Mouse (Mus musculus) ES-Bruce4 (cell line): Measurements from ENCODE around the gene Tdrd12. TPM values are rescaled to one million over a fixed set of nuclear protein-coding genes. Genes with fewer than 3 reads are reported as not detected.

ENCODE experiments used
- H3K27ac ChIP-seq: 2 replicates; pipeline ENCODE4 v1.5.1; 2012; ENCODE audit warnings: low read length, inconsistent platforms; ENCODE audit not compliant: insufficient read depth
- H3K27me3 ChIP-seq: 2 replicates; pipeline ENCODE4 v1.6.1; 2012; ENCODE audit warnings: mild to moderate bottlenecking, low read length, inconsistent platforms; ENCODE audit not compliant: control insufficient read depth, poor library complexity, insufficient read depth, severe bottlenecking
- H3K36me3 ChIP-seq: 2 replicates; pipeline ENCODE4 v1.6.1; 2012; ENCODE audit warnings: inconsistent platforms, mild to moderate bottlenecking, low read length, moderate library complexity; ENCODE audit not compliant: control insufficient read depth, poor library complexity, insufficient read depth, severe bottlenecking
- H3K4me1 ChIP-seq: one replicate; pipeline ENCODE4 v1.8.1; 2011; ENCODE audit warnings: low read length; ENCODE audit not compliant: control insufficient read depth, insufficient read depth
- H3K4me3 ChIP-seq: 2 replicates; pipeline ENCODE4 v1.5.1; 2011; ENCODE audit warnings: low read depth, mild to moderate bottlenecking, low read length
- H3K9ac ChIP-seq: 2 replicates; pipeline ENCODE4 v1.6.1; 2012; ENCODE audit warnings: low read depth, mild to moderate bottlenecking, inconsistent platforms; ENCODE audit not compliant: poor library complexity, severe bottlenecking
- H3K9me3 ChIP-seq: replicated peaks from 2 replicates; pipeline ENCODE4 v1.6.1; 2012; ENCODE audit warnings: mild to moderate bottlenecking, low read length, inconsistent platforms; ENCODE audit not compliant: control insufficient read depth, poor library complexity, insufficient read depth, severe bottlenecking
- CTCF ChIP-seq: IDR thresholded peaks from one replicate; pipeline ENCODE4 v1.8.1; 2011; ENCODE audit warnings: low read depth, low read length
- EP300 ChIP-seq: IDR thresholded peaks from 2 replicates; pipeline ENCODE4 v1.6.1; 2011; ENCODE audit warnings: low read depth, low read length; ENCODE audit not compliant: insufficient read depth
- POLR2A ChIP-seq: IDR thresholded peaks from one replicate; pipeline ENCODE4 v1.8.1; 2011; ENCODE audit warnings: low read length; ENCODE audit not compliant: insufficient read depth
- polyA plus RNA-seq: library from polyadenylated mRNA; stranded (reverse); fragments of >200 nt; gene quantifications from 2 replicates; pipeline ENCODE4 v1.2.4, GENCODE M21; 2011; ENCODE audit warnings: low read depth; ENCODE audit not compliant: missing spikeins, insufficient read depth, insufficient read length

The Tdrd12 gene
- polyA plus RNA-seq, 1 experiment, result 75.1 TPM

DNA sequence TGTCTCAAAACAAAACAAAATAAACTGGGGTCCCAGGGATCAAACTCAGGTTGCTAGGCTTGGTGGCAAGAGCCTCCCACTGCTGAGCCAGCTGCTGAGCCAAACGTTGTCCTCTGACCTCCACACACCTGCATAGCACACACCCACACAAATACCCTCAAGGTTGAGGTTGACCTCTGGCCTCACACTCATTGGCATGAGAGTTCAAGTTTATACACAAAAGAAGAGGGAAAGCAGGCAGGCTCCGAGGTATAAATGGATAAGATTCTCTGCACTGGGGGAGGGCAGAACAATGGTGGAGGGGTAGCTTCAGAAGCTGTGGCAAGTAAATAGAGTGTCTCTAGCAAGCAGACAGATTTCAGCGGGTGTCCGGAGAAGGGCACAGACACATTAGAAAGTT lies 90.0 kb downstream of the Tdrd12 start:
- Histone ChIP-seq H3K36me3 (no peaks in the 10 kb centered on the region), H3K4me1 (peaks cover 3% of the 10 kb centered on the region), H3K4me3 (no peak overlapping the region), H3K9me3 (no peaks in the 10 kb centered on the region), H3K27me3 (no peaks in the 10 kb centered on the region), H3K9ac (no peak overlapping the region), H3K27ac (peak overlapping the region; percentile 89)
- no peak for TF ChIP-seq CTCF
- TF ChIP-seq EP300, result peak; percentile 86

DNA sequence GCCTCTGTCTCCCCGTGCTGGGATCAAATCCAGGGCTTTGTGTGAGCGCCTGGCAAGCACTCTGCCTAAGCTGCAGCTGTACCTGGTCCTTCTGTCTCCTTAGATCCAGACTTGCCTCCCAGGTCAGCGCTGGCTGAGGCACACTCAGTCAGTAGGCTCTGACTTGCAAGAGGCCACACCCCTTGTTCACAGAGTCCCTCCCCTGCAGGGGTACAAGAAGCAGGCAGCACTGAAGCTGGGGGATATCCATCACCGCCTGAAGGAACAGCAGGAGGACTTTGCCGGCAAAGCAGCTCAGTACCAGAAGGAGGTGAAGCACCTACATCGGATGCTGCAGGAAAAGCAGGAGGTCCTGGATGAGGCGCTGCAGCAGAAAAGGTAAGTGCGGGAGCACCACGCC lies 102.3 kb downstream of the Tdrd12 start:
- H3K36me3 ChIP-seq, result 0 out of 2 replicates have a peak, but pooled peaks cover 9% of the 10 kb centered on the region
- TF ChIP-seq CTCF, result no peak
- TF ChIP-seq POLR2A, result no peak
- TF ChIP-seq EP300, result no peak

DNA sequence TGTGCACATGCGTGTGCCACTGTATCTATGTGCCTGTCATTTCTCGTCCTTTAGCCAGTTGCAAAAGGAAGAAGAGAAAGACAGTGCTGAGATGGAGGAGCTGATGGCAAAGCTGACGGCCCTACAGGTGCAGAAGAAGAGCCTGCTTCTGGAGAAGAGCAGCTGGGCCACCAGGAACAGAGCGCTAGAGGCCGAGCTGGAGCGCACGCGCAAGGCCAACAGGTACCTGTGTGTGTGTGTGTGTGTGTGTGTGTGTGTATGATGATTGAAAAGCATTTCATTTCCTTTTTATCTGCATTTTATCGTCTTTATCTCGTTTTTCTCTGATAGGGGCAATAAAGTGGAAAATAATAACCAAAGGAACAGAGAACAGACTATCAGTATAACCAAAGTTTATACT lies 109.4 kb downstream of the Tdrd12 start:
- Histone ChIP-seq H3K36me3 (no peaks in the 10 kb centered on the region; the same call in 1 of the 2 replicates), H3K27ac (no peak overlapping the region), H3K9ac (no peak overlapping the region), H3K27me3 (no peaks in the 10 kb centered on the region), H3K9me3 (no peaks in the 10 kb centered on the region), H3K4me1 (no peaks in the 10 kb centered on the region), H3K4me3 (no peak overlapping the region)
- TF ChIP-seq POLR2A (no peak), EP300 (no peak), CTCF (no peak)

More for the DNA sequence above, 102.3 kb downstream of the Tdrd12 start:
- no peaks in the 10 kb centered on the region for H3K9me3 ChIP-seq
- peaks cover 3% of the 10 kb centered on the region for H3K4me1 ChIP-seq
- no peak overlapping the region for H3K27ac ChIP-seq
- no peaks in the 10 kb centered on the region for H3K27me3 ChIP-seq
- no peak overlapping the region for H3K4me3 ChIP-seq
- H3K9ac ChIP-seq, result no peak overlapping the region

DNA sequence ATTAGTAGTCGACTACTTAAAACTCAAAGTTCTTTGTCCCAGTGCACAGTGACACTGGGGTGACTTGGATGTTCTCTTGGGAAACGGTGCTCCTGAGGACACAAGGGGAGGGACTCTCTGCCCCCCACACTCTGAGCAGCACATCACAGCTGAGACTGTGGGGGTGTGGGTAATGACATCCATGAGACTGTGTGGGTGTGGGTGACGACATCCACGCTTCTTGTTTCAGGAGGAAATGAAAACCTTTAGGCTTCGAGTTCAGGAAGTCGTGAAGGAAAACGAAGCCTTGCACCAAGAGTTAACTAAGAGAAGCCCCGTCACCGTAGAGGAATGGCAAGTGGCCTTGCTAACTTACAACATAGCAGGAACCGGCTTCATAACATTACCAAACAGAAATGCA lies 114.5 kb downstream of the Tdrd12 start:
- no peak overlapping the region for H3K27ac ChIP-seq
- no peaks in the 10 kb centered on the region for H3K9me3 ChIP-seq
- peaks cover 2% of the 10 kb centered on the region; the same call in 1 of the 2 replicates for H3K36me3 ChIP-seq
- no peaks in the 10 kb centered on the region for H3K27me3 ChIP-seq
- H3K9ac ChIP-seq, result no peak overlapping the region
- no peak overlapping the region for H3K4me3 ChIP-seq
- H3K4me1 ChIP-seq, result no peaks in the 10 kb centered on the region
- no peak for TF ChIP-seq EP300
- TF ChIP-seq POLR2A, result no peak
- TF ChIP-seq CTCF, result no peak

Other genes starting within 250 kb of the Tdrd12 start
- gene Gpatch1, start 219.3 kb downstream of the Tdrd12 start, polyA plus RNA-seq, result 12.5 and 12.7 TPM in 2 replicates
- gene Rhpn2, start 203.6 kb downstream of the Tdrd12 start, polyA plus RNA-seq, result 22.1 and 26.5 TPM in 2 replicates
- 8.7 and 9.1 TPM in 2 replicates for gene Faap24, start 140.9 kb downstream of the Tdrd12 start, polyA plus RNA-seq
- 37.2 and 40.2 TPM in 2 replicates for gene Cep89, start 140.7 kb downstream of the Tdrd12 start, polyA plus RNA-seq
- 0.33 and 0.69 TPM in 2 replicates for gene Slc7a9, start 88.9 kb downstream of the Tdrd12 start, polyA plus RNA-seq
- 43.0 and 46.3 TPM in 2 replicates for gene Nudt19, start 18.6 kb upstream of the Tdrd12 start, polyA plus RNA-seq
- 4.6 and 4.8 TPM in 2 replicates for gene Rgs9bp, start 47.8 kb upstream of the Tdrd12 start, polyA plus RNA-seq
- 64.1 and 74.9 TPM in 2 replicates for gene Ankrd27, start 48.5 kb upstream of the Tdrd12 start, polyA plus RNA-seq
- 88.7 and 95.7 TPM in 2 replicates for gene Pdcd5, start 109.8 kb upstream of the Tdrd12 start, polyA plus RNA-seq
- gene Dpy19l3, start 216.7 kb upstream of the Tdrd12 start, polyA plus RNA-seq, result 24.2 and 31.9 TPM in 2 replicates